Mouse (Mus musculus) inflammation-experienced regulatory T-cells, adult 6 months (primary cell): ENCODE data around the gene A430005L14Rik. TPM values are rescaled to one million over a fixed set of nuclear protein-coding genes. Genes with fewer than 3 reads are reported as not detected.

Experiments
- ATAC-seq: one replicate; pipeline ENCODE4 v1.8.0; 2017
- polyA plus RNA-seq, 3 experiments: library from polyadenylated mRNA; unstranded; fragments of 100-300 nt; shearing (Covaris generic); gene quantifications; one replicate each; pipeline ENCODE4 v1.2.1; 2017

Gene A430005L14Rik
- polyA plus RNA-seq, 3 experiments from 2014 or later: 92.0 to 101 (median 97.8) TPM

DNA sequence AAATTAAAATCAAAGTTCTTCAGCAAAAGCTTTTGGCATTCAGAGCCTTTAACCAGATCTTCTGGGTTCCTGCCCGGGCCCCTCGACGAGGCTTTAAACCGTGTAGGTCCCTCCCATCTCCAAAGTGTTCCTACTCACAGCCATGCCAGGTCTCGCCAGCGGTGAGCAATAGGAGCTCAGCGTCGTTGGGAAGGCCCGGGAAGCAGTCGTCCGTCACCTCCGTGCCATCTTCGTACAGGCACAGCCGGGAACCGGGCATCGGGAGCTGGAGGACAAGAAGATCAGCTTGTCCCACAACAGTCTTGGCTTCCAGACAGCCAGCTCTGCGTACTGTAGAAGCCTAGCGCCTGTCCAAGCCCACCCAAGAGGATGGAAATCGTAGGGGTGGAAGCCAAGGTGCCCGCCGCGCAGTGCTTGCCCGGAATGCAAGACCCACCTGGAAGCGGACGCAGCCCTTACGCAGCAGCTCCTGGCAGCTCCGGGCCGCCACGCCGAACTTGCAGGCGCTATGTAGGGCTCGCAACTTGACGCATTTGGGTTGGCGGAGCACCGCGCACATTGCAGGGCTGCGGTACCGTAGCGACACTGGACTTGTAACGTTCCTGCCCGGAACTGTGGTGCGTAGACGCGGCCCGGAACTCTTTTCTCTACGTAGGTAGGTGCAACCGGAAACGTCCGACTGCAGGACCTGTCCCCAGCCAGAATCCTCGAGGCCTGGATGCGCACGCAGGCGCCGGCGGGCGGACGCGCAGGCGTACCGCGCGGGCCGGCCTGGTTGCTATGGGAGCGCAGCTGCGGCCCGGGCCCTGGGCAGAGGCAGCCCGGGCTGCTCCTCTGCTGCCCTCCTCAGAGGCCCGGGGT, 17.6 kb downstream of the A430005L14Rik start, which contains the start of the genes Dffb and Cep104:
TSS of gene Dffb (minus strand) at position 696 of the 861 bp plus-strand sequence.
TSS of gene Cep104 (plus strand) at position 764 of the 861 bp plus-strand sequence.
- ATAC-seq: peak; percentile 93

- ATAC-seq: peak; percentile 36
Observed at GRCm38 (mm10) chr4:153975292-153975662, 18.2 kb downstream of the A430005L14Rik start.

GRCm38 (mm10) chr4:153975768-153976167, 18.7 kb downstream of the A430005L14Rik start:
- ATAC-seq: no peak

GRCm38 (mm10) chr4:153979243-153979642, 22.2 kb downstream of the A430005L14Rik start:
- no peak for ATAC-seq

DNA sequence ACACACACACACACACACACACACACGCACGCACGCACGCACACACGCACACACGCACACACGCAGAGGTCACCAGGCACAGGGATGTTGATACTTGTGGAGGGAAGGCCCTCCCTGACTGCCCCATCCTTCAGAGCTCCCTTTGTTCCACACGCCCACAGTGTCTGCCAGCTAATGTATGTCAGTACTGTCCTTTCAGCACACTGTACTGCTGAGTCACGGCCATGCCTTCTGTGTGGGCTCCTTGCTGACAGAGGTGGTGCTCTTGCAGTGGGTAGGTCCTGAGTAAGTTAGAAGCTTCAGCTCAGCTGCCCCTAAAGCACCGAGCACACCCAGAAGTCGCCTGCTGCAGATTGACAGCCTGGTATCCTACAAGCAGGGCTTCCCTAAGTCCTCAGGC, 23.4 kb downstream of the A430005L14Rik start:
- ATAC-seq: no peak

DNA sequence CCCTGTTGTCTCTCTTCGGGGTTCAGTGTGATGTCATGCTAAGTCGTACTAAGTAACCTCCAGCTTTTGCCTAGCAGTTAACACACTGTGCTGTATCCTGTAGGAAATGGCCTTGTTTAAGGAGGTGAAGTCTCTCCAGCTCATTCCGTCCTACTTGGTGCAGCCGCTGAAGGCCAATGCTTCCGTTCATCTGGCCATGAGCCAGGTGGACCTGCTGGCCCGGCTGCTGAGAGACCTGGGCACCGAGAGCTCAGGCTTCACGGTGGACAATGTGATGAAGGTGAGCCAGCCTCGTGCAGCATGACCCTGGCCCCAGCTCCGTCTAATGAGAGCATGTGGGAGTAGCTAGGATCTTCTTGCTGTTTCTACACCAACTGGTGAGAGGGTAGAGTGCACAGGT, 35.7 kb downstream of the A430005L14Rik start:
- ATAC-seq: no peak

DNA sequence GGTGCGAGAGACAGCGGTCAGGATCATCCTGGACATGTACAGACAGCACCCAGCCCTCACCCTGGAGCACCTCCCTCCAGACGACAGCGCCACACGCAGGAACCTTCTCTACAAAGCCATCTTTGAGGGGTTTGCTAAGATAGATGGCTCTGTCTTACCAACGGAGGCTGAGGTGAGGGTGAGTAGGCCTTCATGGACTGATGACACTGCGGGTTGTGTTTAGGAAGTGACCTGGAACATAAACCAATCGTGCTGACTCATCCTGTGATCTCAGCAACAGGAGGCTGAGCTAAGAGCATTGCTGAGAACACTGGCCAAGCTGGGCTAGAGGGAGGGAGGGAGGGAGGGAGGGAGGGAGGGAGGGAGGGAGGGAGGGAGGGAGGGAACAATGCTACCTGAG, 36.5 kb downstream of the A430005L14Rik start:
- ATAC-seq: no peak

DNA sequence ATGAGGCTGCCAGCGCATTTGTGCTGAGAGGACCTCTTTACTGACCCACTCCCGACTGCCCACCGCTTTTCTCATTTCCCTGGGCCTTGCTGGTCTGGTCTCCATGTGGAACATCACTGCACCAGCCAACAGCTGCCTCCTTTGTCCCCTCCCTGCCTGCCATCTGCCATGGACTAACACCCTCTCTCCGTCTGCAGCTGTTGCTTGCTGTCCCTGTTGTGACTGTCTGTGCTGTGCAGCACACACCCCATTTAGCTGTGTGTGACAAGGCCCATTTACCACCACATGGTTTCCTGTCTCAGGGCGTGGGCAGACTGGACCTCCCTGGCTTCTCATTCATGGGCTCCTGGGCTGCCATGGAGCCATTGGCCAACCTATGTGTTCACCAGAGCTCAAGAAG, 48.5 kb downstream of the A430005L14Rik start:
- no peak for ATAC-seq

DNA sequence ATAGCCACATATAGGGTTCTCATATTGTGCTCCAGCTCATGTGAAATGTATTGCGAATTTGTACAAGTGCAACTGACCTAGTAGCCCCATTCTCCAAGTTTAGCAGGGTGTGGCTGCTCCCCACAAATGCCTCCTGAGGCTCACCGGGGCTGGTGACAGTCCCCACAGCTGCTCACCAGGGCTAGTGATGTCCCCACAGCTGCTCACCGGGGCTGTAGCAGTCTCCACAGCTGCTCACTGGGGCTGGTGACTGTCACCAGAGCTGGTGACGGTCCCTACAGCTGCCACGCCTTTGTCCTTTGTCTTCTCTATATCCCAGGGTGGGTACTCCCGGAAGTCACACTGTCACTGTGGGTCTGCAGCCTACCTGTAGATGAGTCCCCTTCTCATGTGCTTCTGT, 49.2 kb downstream of the A430005L14Rik start:
- no peak for ATAC-seq

DNA sequence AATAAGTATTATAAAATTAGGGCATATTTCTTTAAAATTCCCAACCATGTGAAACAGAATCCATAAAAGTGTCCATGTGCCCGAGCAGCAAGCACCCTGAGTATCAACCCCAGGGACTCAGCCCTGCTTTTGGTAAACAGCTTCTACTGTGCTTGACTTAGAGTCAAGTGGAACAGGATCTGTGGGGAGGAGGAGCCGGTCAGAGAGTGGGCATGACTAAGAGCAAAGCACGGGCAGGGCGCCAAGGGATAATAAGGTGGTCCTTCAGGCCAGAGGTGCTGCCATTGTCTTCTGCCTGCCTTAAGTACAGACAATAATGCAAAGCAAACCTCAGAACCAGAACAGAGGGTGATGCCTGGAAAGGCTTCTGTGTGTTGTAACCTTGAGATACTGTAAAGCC, 50.7 kb downstream of the A430005L14Rik start:
- ATAC-seq: no peak

GRCm38 (mm10) chr4:154010907-154011645, 54.0 kb downstream of the A430005L14Rik start:
- ATAC-seq: peak; percentile 65

Other genes starting within 250 kb of the A430005L14Rik start
- gene Dffb, start 17.9 kb downstream of the A430005L14Rik start, polyA plus RNA-seq: 10 to 100 TPM; 14.3 to 15.9 (median 15.5) TPM
- gene Cep104, start 18.0 kb downstream of the A430005L14Rik start, polyA plus RNA-seq: 1 to 10 TPM; 3.3 to 4.2 (median 3.6) TPM
- gene Lrrc47, start 54.5 kb downstream of the A430005L14Rik start, polyA plus RNA-seq: 1 to 10 TPM; 4.8 to 6.2 (median 6.2) TPM
- gene Smim1, start 69.0 kb downstream of the A430005L14Rik start, polyA plus RNA-seq: 1 to 10 TPM in 1 of 3 experiments, under 1 TPM in 1, not detected in 1; 0.66 to 1.3 TPM
- gene Ccdc27, start 85.4 kb downstream of the A430005L14Rik start, polyA plus RNA-seq: not detected
- gene Trp73, start 183.0 kb downstream of the A430005L14Rik start, polyA plus RNA-seq: under 1 TPM in 1 of 3 experiments, not detected in 2; 0.34 TPM
- gene Wrap73, start 185.1 kb downstream of the A430005L14Rik start, polyA plus RNA-seq: 10 to 100 TPM; 24.9 to 35.1 (median 30.7) TPM
- gene Tprgl, start 203.4 kb downstream of the A430005L14Rik start, polyA plus RNA-seq: 10 to 100 TPM; 21.9 to 30.4 (median 25.3) TPM
- gene Megf6, start 213.5 kb downstream of the A430005L14Rik start, polyA plus RNA-seq: not detected